Mouse (Mus musculus) spleen, adult 2 months (tissue): ENCODE results near the gene Ttll11. TPM values are rescaled to one million over a fixed set of nuclear protein-coding genes. Genes with fewer than 3 reads are reported as not detected.

Experiments used
- DNase-seq, 2 experiments: peaks; one replicate each; pipeline versions ENCODE4 v3.0.0 to v3.0.0-alpha.2; 2012 to 2021; ENCODE audit warnings: low spot score in 2 of 2, low read depth in 1 of 2
- H3K27ac ChIP-seq: fragments of 200-500 bp; 2 replicates; pipeline ENCODE4 v1.5.1; 2012; ENCODE audit warnings: low read length, inconsistent platforms; ENCODE audit not compliant: insufficient read depth
- H3K27me3 ChIP-seq: fragments of 200-500 bp; 2 replicates; pipeline ENCODE4 v1.6.1; 2012; ENCODE audit warnings: mild to moderate bottlenecking, moderate library complexity, low read length, inconsistent platforms; ENCODE audit not compliant: control insufficient read depth, insufficient read depth
- H3K36me3 ChIP-seq: fragments of 200-500 bp; 2 replicates; pipeline ENCODE4 v1.6.1; 2012; ENCODE audit warnings: mild to moderate bottlenecking, low read length, inconsistent platforms; ENCODE audit not compliant: control insufficient read depth, insufficient read depth
- H3K4me1 ChIP-seq: fragments of 200-500 bp; 2 replicates; pipeline ENCODE4 v1.6.1; 2011; ENCODE audit warnings: inconsistent platforms; ENCODE audit not compliant: control insufficient read depth, insufficient read depth, insufficient read length
- H3K4me3 ChIP-seq: fragments of 200-500 bp; 2 replicates; pipeline ENCODE4 v1.5.1; 2011; ENCODE audit warnings: mild to moderate bottlenecking, inconsistent platforms; ENCODE audit not compliant: insufficient read depth, insufficient read length; ENCODE audit errors: extremely low read depth
- CTCF ChIP-seq: fragments of 200-500 bp; IDR thresholded peaks from 2 replicates; pipeline ENCODE4 v1.5.1; 2011; ENCODE audit warnings: mild to moderate bottlenecking, inconsistent platforms; ENCODE audit not compliant: insufficient read depth, insufficient read length, insufficient replicate concordance; ENCODE audit errors: extremely low read depth
- POLR2A ChIP-seq: fragments of 200-500 bp; IDR thresholded peaks from 2 replicates; pipeline ENCODE4 v1.6.1; 2011; ENCODE audit warnings: low read depth, low read length, inconsistent platforms
- WGBS: fragments of 180-500 bp; shearing (Covaris S2); methylation state at CpG from one replicate; pipeline ENCODE4 v1.1.7; 2018; 5-methylcytosine and 5-hydroxymethylcytosine counted together
- polyA plus RNA-seq: library from polyadenylated mRNA; depleted of rRNA; stranded (reverse); fragments of >200 nt; gene quantifications from 2 replicates; pipeline ENCODE4 v1.2.3, GENCODE M21; 2012

Gene Ttll11
- polyA plus RNA-seq, 1 experiment, result 1.3 TPM

- 92% methylated on average over 3 of the region's 3 CpGs for WGBS
- TF ChIP-seq POLR2A (no peak), CTCF (no peak)
- Histone ChIP-seq H3K27me3 (no peaks in the 10 kb centered on the region; the same call in 1 of the 2 replicates), H3K27ac (no peak overlapping the region), H3K4me1 (no peaks in the 10 kb centered on the region), H3K36me3 (no peaks in the 10 kb centered on the region), H3K4me3 (no peak overlapping the region)
- DNase-seq, result no peak
These were observed 12.5 kb upstream of the Ttll11 start for GRCm38 (mm10) chr2:35992259-35992658.

GRCm38 (mm10) chr2:35983869-35984268 lies 4.2 kb upstream of the Ttll11 start:
- no peak overlapping the region for H3K4me3 ChIP-seq
- H3K27ac ChIP-seq, result no peak overlapping the region
- H3K27me3 ChIP-seq, result no peaks in the 10 kb centered on the region; the same call in 1 of the 2 replicates
- 5% methylated on average over 7 of the region's 7 CpGs for WGBS
- DNase-seq, result peak; percentile 29 to 44
- TF ChIP-seq CTCF, result peak; percentile 42; the same call in 1 of the 2 replicates
- TF ChIP-seq POLR2A, result no peak
- peaks cover 3% of the 10 kb centered on the region for H3K4me1 ChIP-seq
- H3K36me3 ChIP-seq, result no peaks in the 10 kb centered on the region

GRCm38 (mm10) chr2:35981872-35982271 lies 2.2 kb upstream of the Ttll11 start:
- 60% methylated on average over 3 of the region's 3 CpGs for WGBS
- Histone ChIP-seq H3K27me3 (no peaks in the 10 kb centered on the region), H3K4me3 (no peak overlapping the region), H3K27ac (no peak overlapping the region), H3K36me3 (no peaks in the 10 kb centered on the region), H3K4me1 (peaks cover 7% of the 10 kb centered on the region)
- no peak for DNase-seq
- TF ChIP-seq CTCF (no peak), POLR2A (no peak)

- H3K27me3 ChIP-seq, result no peaks in the 10 kb centered on the region
- no peaks in the 10 kb centered on the region for H3K36me3 ChIP-seq
- H3K4me1 ChIP-seq, result peaks cover 7% of the 10 kb centered on the region
- no peak for TF ChIP-seq CTCF
- TF ChIP-seq POLR2A, result no peak
- H3K27ac ChIP-seq, result peak overlapping the region; percentile 30; the same call in 1 of the 2 replicates
- WGBS, result under 1% methylated on average over 74 of the region's 76 CpGs
- DNase-seq, result peak in 1 of 2 experiments; percentile 28
- H3K4me3 ChIP-seq, result peak overlapping the region; percentile 87
These were observed 621 bp downstream of the Ttll11 start for GRCm38 (mm10) chr2:35978941-35979643.

GRCm38 (mm10) chr2:35978276-35978933 lies 1.3 kb downstream of the Ttll11 start:
- Histone ChIP-seq H3K4me1 (peaks cover 7% of the 10 kb centered on the region), H3K27me3 (no peaks in the 10 kb centered on the region), H3K4me3 (peak overlapping the region; percentile 87), H3K36me3 (no peaks in the 10 kb centered on the region), H3K27ac (peak overlapping the region; percentile 12; the same call in 1 of the 2 replicates)
- TF ChIP-seq CTCF, result no peak
- TF ChIP-seq POLR2A, result no peak
- peak in 1 of 2 experiments; percentile 28 for DNase-seq
- 14% methylated on average over 15 of the region's 15 CpGs for WGBS

GRCm38 (mm10) chr2:35977749-35978148 lies 2.0 kb downstream of the Ttll11 start:
- no peak for DNase-seq
- H3K27ac ChIP-seq, result no peak overlapping the region
- no peaks in the 10 kb centered on the region for H3K36me3 ChIP-seq
- no peak for TF ChIP-seq CTCF
- no peak for TF ChIP-seq POLR2A
- peaks cover 7% of the 10 kb centered on the region for H3K4me1 ChIP-seq
- H3K4me3 ChIP-seq, result no peak overlapping the region
- WGBS, result 80% methylated on average over 3 of the region's 3 CpGs
- no peaks in the 10 kb centered on the region for H3K27me3 ChIP-seq

- TF ChIP-seq CTCF (no peak), POLR2A (no peak)
- Histone ChIP-seq H3K27me3 (no peaks in the 10 kb centered on the region), H3K27ac (no peak overlapping the region), H3K4me1 (no peaks in the 10 kb centered on the region; the same call in 1 of the 2 replicates), H3K36me3 (no peaks in the 10 kb centered on the region), H3K4me3 (no peak overlapping the region)
- no peak for DNase-seq
- 77% methylated on average over 6 of the region's 6 CpGs for WGBS
These were observed 7.3 kb downstream of the Ttll11 start for GRCm38 (mm10) chr2:35972259-35973001.
